Mouse (Mus musculus) Muller cell, postnatal 12 days (primary cell): ENCODE results near the gene Tk1.
"Not testable (repeated sequence)": the region's sequence is repeated elsewhere in the genome, so short reads cannot be mapped to it uniquely, and the experiment has no call there.

Experiments
- DNase-seq: peaks from one replicate; pipeline ENCODE4 v3.0.0-alpha.2; 2015; ENCODE audit errors: inconsistent ontology term

Gene Tk1

GRCm38 (mm10) chr11:117822728-117823241 lies 3.1 kb downstream of the Tk1 start:
- DNase-seq = peak; percentile 70

GRCm38 (mm10) chr11:117821868-117822267 lies 4.0 kb downstream of the Tk1 start:
- no peak for DNase-seq

GRCm38 (mm10) chr11:117820173-117820572 lies 5.7 kb downstream of the Tk1 start:
- DNase-seq = no peak

- DNase-seq = peak; percentile 29
Observed at GRCm38 (mm10) chr11:117819095-117819494, 6.8 kb downstream of the Tk1 start.

GRCm38 (mm10) chr11:117816389-117816996 lies 9.4 kb downstream of the Tk1 start:
- DNase-seq = no peak

GRCm38 (mm10) chr11:117815850-117816249 lies 10.0 kb downstream of the Tk1 start:
- not testable (repeated sequence) for DNase-seq

GRCm38 (mm10) chr11:117814704-117815366 lies 11.1 kb downstream of the Tk1 start:
- no peak for DNase-seq

- DNase-seq = no peak
Observed at GRCm38 (mm10) chr11:117813867-117814266, 12.0 kb downstream of the Tk1 start.

- peak; percentile 93 for DNase-seq
Observed at GRCm38 (mm10) chr11:117810401-117811046, 15.4 kb downstream of the Tk1 start.

GRCm38 (mm10) chr11:117809407-117810311 lies 16.2 kb downstream of the Tk1 start, which contains the start of the genes Gm20708 and Syngr2:
Gm20708 (plus strand) TSS chr11:117809668.
Syngr2 (plus strand) TSS chr11:117809668.
- DNase-seq = peak; percentile 87

GRCm38 (mm10) chr11:117806781-117807180 lies 19.1 kb downstream of the Tk1 start:
- DNase-seq = no peak

GRCm38 (mm10) chr11:117803166-117803688 lies 22.7 kb downstream of the Tk1 start:
- DNase-seq = no peak

GRCm38 (mm10) chr11:117801650-117802049 lies 24.2 kb downstream of the Tk1 start:
- no peak for DNase-seq

GRCm38 (mm10) chr11:117800038-117800437 lies 25.9 kb downstream of the Tk1 start:
- no peak for DNase-seq

- DNase-seq = no peak
Observed at GRCm38 (mm10) chr11:117799174-117799573, 26.7 kb downstream of the Tk1 start.

GRCm38 (mm10) chr11:117798160-117798541 lies 27.7 kb downstream of the Tk1 start:
- DNase-seq = no peak

- DNase-seq = no peak
Observed at GRCm38 (mm10) chr11:117797511-117798159, 28.3 kb downstream of the Tk1 start, which contains the start of gene 6030468B19Rik. 6030468B19Rik (plus strand) TSS chr11:117797660.

- DNase-seq = no peak
Observed at GRCm38 (mm10) chr11:117796954-117797353, 28.9 kb downstream of the Tk1 start.

- DNase-seq = no peak
Observed at GRCm38 (mm10) chr11:117794035-117794551, 31.8 kb downstream of the Tk1 start.

- no peak for DNase-seq
Observed at GRCm38 (mm10) chr11:117792281-117792888, 33.5 kb downstream of the Tk1 start.
